ENCODE assay signal across 11 mouse cellular contexts in the genomic region with DNA sequence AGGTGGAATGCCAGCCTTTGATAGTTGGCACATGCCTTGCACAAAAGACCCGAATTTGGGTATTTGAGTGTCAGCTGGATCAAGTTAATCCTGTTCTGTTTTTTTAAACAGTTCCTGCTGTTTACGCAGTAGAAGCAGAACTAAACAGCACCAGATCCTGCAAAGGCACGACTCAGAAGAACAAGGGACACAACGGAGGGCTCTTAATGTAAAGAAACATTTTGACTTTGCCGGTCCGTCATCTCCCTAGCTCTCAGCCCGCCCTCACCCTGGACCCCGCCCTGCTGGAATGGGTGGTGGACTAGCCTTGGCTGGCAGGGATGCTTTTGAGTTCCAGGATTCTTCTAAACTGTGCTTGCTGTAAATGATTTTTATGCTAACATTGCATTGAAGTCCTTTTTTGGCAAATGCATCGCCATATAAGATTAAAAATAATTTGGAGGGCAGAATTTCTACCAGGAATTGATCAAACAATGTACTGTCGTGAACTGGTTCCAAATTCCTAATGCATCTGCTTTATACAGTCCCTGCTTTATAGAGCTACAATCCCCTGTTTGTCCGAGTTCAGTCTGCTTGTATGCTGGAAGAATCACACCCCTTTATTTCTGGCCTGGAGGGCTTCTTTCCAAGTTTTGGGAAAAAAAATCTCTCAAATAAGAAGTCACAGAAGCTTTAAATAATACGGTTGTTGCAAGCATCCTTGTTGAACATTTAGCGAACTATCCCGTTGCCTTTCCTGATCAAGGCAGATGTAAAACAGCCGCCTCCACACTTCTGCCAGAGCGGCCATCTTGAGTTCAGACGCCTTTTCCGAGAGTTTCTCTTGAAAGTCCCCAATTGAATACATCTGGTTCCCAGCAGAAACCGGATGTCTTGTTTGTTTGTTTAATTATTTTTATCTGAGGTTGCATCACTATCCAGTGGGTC.
DNase-seq lines count a peak whose midpoint lies in the region; ATAC-seq and TF ChIP-seq lines count a peak whose summit lies in the region.
"Had no signal": no experiment of that assay in that cellular context is flagged by ENCODE, and none has a peak within 500 bp of the region (broad histone marks: within the 10 kb centered on the region; RNA-seq: fewer than 3 reads in every experiment).

No protein-coding gene starts in this region.

- H3K4me3 ChIP-seq in hindbrain, embryonic 15.5 days = no peak overlapping the region
- H3K4me3 ChIP-seq in hindbrain, embryonic 10.5 days = no peak overlapping the region
- H3K4me3 ChIP-seq in lung, embryonic 14.5 days (ENCODE audit: low read depth, low read length) = no peak overlapping the region

- 72% methylated on average over 19 of the region's 19 CpGs for WGBS in hindbrain, embryonic 15.5 days
- 73% methylated on average over 19 of the region's 19 CpGs for WGBS in hindbrain, embryonic 10.5 days
- 61% methylated on average over 19 of the region's 19 CpGs for WGBS in lung, embryonic 14.5 days

- no peaks in the 10 kb centered on the region for H3K27me3 ChIP-seq in hindbrain, embryonic 15.5 days
- H3K27me3 ChIP-seq in hindbrain, embryonic 10.5 days (ENCODE audit: insufficient read depth, poor library complexity, severe bottlenecking) = no peaks in the 10 kb centered on the region
- H3K27me3 ChIP-seq in lung, embryonic 14.5 days (ENCODE audit: insufficient read depth, low read length) = no peaks in the 10 kb centered on the region

- H3K27ac ChIP-seq in hindbrain, embryonic 15.5 days (replicated peaks) = 0 out of 2 replicates have a peak overlapping the region, but pooled peaks have one; percentile 21
- no peak overlapping the region for H3K27ac ChIP-seq in hindbrain, embryonic 10.5 days
- H3K27ac ChIP-seq in lung, embryonic 14.5 days (ENCODE audit: low read depth) = peak overlapping the region; percentile 6; the same call in 1 of the 2 replicates

- H3K4me1 ChIP-seq in hindbrain, embryonic 15.5 days (replicated peaks) = no peaks in the 10 kb centered on the region
- peaks cover 10% of the 10 kb centered on the region; the same call in 1 of the 2 replicates for H3K4me1 ChIP-seq in hindbrain, embryonic 10.5 days (replicated peaks)
- no peaks in the 10 kb centered on the region for H3K4me1 ChIP-seq in lung, embryonic 14.5 days (ENCODE audit: insufficient read depth)

- no peak for ATAC-seq in hindbrain, embryonic 15.5 days (ENCODE audit: low FRiP score, low read depth)
- no peak for ATAC-seq in lung, embryonic 14.5 days (ENCODE audit: insufficient read depth)

- DNase-seq in hindbrain, embryonic 10.5 days (ENCODE audit: low spot score) = no peak
- DNase-seq in lung, embryonic 14.5 days = peak; percentile 70
- no peak for DNase-seq in lung, postnatal 25 days (ENCODE audit: low spot score)
- peak; percentile 24 for DNase-seq in embryo, embryonic 11 days
- DNase-seq in lung, postnatal 36 days = peak; percentile 21
- DNase-seq in yolk sac, embryonic 10.5 days (ENCODE audit: low spot score) = no peak
- no peak for DNase-seq in natural killer cell, adult 2 months (ENCODE audit: low spot score in 2 of 2)
- DNase-seq: cerebellum, adult 8-10 months; liver; thymus, postnatal 4 days had no signal

- 0 out of 2 replicates have a peak overlapping the region, but pooled peaks have one; percentile 5 for H3K4me2 ChIP-seq in hindbrain, embryonic 15.5 days
- H3K4me2 ChIP-seq in lung, embryonic 14.5 days = no peak overlapping the region

- no peaks in the 10 kb centered on the region for H3K9me3 ChIP-seq in hindbrain, embryonic 15.5 days
- H3K9me3 ChIP-seq in hindbrain, embryonic 10.5 days = no peaks in the 10 kb centered on the region
- no peaks in the 10 kb centered on the region for H3K9me3 ChIP-seq in lung, embryonic 14.5 days (ENCODE audit: low read depth, low read length)

- no peaks in the 10 kb centered on the region for H3K36me3 ChIP-seq in hindbrain, embryonic 15.5 days
- no peaks in the 10 kb centered on the region for H3K36me3 ChIP-seq in hindbrain, embryonic 10.5 days
- H3K36me3 ChIP-seq in lung, embryonic 14.5 days (ENCODE audit: insufficient read depth) = no peaks in the 10 kb centered on the region

- TF ChIP-seq CTCF in lung, embryonic 14.5 days (IDR thresholded peaks at IDR 0.05; ENCODE audit: low read depth) = no peak

- H3K9ac ChIP-seq in hindbrain, embryonic 15.5 days = no peak overlapping the region
- no peak overlapping the region for H3K9ac ChIP-seq in lung, embryonic 14.5 days

Comparison
In these comparisons a context has a peak if more than half of its experiments do, and no peak if none do; other contexts are left out.
1. DNase-seq: peak in lung, embryonic 14.5 days (single experiment), embryo, embryonic 11 days (single experiment) and lung, postnatal 36 days (single experiment); none in hindbrain, embryonic 10.5 days (single experiment), lung, postnatal 25 days (single experiment), yolk sac, embryonic 10.5 days (single experiment) and natural killer cell, adult 2 months (0 of 2).